In genomic region chr8:70774740-70775139, GRCm38 (mm10) we compare ENCODE assay signal across 10 mouse cellular contexts. TPM values are rescaled to one million over a fixed set of nuclear protein-coding genes. Genes with fewer than 3 reads are reported as not detected.
DNase-seq lines count a peak whose midpoint lies in the region; ATAC-seq and TF ChIP-seq lines count a peak whose summit lies in the region.
"Had no signal": no experiment of that assay in that cellular context is flagged by ENCODE, and none has a peak within 500 bp of the region (broad histone marks: within the 10 kb centered on the region; RNA-seq: fewer than 3 reads in every experiment).

No protein-coding gene starts in this region.

- peaks cover 39% of the 10 kb centered on the region for H3K4me1 ChIP-seq in cerebellum, adult 2 months (ENCODE audit: control insufficient read depth, insufficient read depth, low read length)
- peaks cover 29% of the 10 kb centered on the region for H3K4me1 ChIP-seq in liver, embryonic 11.5 days (replicated peaks; ENCODE audit: control insufficient read depth, insufficient read depth, low read length)
- peaks cover 55% of the 10 kb centered on the region for H3K4me1 ChIP-seq in hindbrain, embryonic 15.5 days (replicated peaks)
- peaks cover 38% of the 10 kb centered on the region for H3K4me1 ChIP-seq in neural tube, embryonic 14.5 days (ENCODE audit: control insufficient read depth, insufficient read depth, low read length)

- peaks cover 34% of the 10 kb centered on the region for H3K36me3 ChIP-seq in liver, embryonic 11.5 days (ENCODE audit: control insufficient read depth, insufficient read depth, low read length)
- H3K36me3 ChIP-seq in hindbrain, embryonic 15.5 days: peaks cover 26% of the 10 kb centered on the region
- peaks cover 41% of the 10 kb centered on the region for H3K36me3 ChIP-seq in neural tube, embryonic 14.5 days (ENCODE audit: control insufficient read depth, insufficient read depth, low read length)

- no peak for TF ChIP-seq CTCF in cerebellum, adult 2 months (IDR thresholded peaks at IDR 0.05; ENCODE audit: borderline replicate concordance, insufficient read depth, low read depth, low read length)

- no peak for ATAC-seq in liver, embryonic 11.5 days (replicated peaks; ENCODE audit: low FRiP score)
- ATAC-seq in hindbrain, embryonic 15.5 days (ENCODE audit: low FRiP score, low read depth): no peak
- no peak for ATAC-seq in neural tube, embryonic 14.5 days (ENCODE audit: low read depth)
- no peak for ATAC-seq in megakaryocyte progenitor cell, adult 5-6 weeks (replicated peaks; ENCODE audit: poor library complexity)

- peak overlapping the region; percentile 99 for H3K4me2 ChIP-seq in liver, embryonic 11.5 days
- H3K4me2 ChIP-seq in hindbrain, embryonic 15.5 days: 0 out of 2 replicates have a peak overlapping the region, but pooled peaks have one; percentile 34
- H3K4me2 ChIP-seq in neural tube, embryonic 14.5 days (ENCODE audit: low read depth, low read length): peak overlapping the region; percentile 88; the same call in 1 of the 2 replicates

- H3K4me3 ChIP-seq in cerebellum, adult 2 months (replicated peaks; ENCODE audit: insufficient read depth, low read depth, low read length): peak overlapping the region; percentile 74
- no peak overlapping the region for H3K4me3 ChIP-seq in liver, embryonic 11.5 days (ENCODE audit: low read depth, low read length)
- peak overlapping the region; percentile 82; the same call in 1 of the 2 replicates for H3K4me3 ChIP-seq in hindbrain, embryonic 15.5 days
- peak overlapping the region; percentile 82; the same call in 1 of the 2 replicates for H3K4me3 ChIP-seq in neural tube, embryonic 14.5 days (ENCODE audit: low read depth, low read length)

- 51% methylated on average over 18 of the region's 18 CpGs for WGBS in cerebellum, adult 2 months
- 94% methylated on average over 18 of the region's 18 CpGs for WGBS in liver, embryonic 11.5 days
- WGBS in hindbrain, embryonic 15.5 days: 91% methylated on average over 18 of the region's 18 CpGs
- 90% methylated on average over 18 of the region's 18 CpGs for WGBS in neural tube, embryonic 14.5 days

- no peak for DNase-seq in cerebellum, adult 2 months
- no peak for DNase-seq in cerebellum, postnatal 14 days
- DNase-seq in liver, embryonic 11.5 days (ENCODE audit: low spot score): no peak
- no peak for DNase-seq in liver
- no peak for DNase-seq in urinary bladder, adult 2 months (ENCODE audit: low spot score)
- DNase-seq: B cell, adult 2 months; thymus, postnatal 14 days had no signal

- H3K9ac ChIP-seq in liver, embryonic 11.5 days (ENCODE audit: low read depth, low read length): peak overlapping the region; percentile 99; the same call in 1 of the 2 replicates
- peak overlapping the region; percentile 95; the same call in 1 of the 2 replicates for H3K9ac ChIP-seq in hindbrain, embryonic 15.5 days
- H3K9ac ChIP-seq in neural tube, embryonic 14.5 days (replicated peaks; ENCODE audit: low read depth, low read length): peak overlapping the region; percentile 39; the same call in 1 of the 2 replicates

- peak overlapping the region; percentile 74 for H3K27ac ChIP-seq in cerebellum, adult 2 months (ENCODE audit: insufficient read depth, low read length)
- H3K27ac ChIP-seq in liver, embryonic 11.5 days (ENCODE audit: low read depth, low read length): no peak overlapping the region
- 0 out of 2 replicates have a peak overlapping the region, but pooled peaks have one; percentile 4 for H3K27ac ChIP-seq in hindbrain, embryonic 15.5 days (replicated peaks)
- H3K27ac ChIP-seq in neural tube, embryonic 14.5 days (ENCODE audit: low read depth, low read length): no peak overlapping the region

- no peaks in the 10 kb centered on the region for H3K9me3 ChIP-seq in liver, embryonic 11.5 days (ENCODE audit: control insufficient read depth, low read length)
- H3K9me3 ChIP-seq in hindbrain, embryonic 15.5 days: no peaks in the 10 kb centered on the region
- no peaks in the 10 kb centered on the region for H3K9me3 ChIP-seq in neural tube, embryonic 14.5 days (ENCODE audit: control insufficient read depth, low read length)

- no peak for TF ChIP-seq POLR2A in cerebellum, adult 2 months (IDR thresholded peaks at IDR 0.05; ENCODE audit: borderline replicate concordance, insufficient read depth, low read length)

- H3K27me3 ChIP-seq in cerebellum, adult 2 months (ENCODE audit: control insufficient read depth, insufficient read depth, low read length): no peaks in the 10 kb centered on the region
- no peaks in the 10 kb centered on the region for H3K27me3 ChIP-seq in liver, embryonic 11.5 days (replicated peaks; ENCODE audit: control insufficient read depth, insufficient read depth, low read length)
- no peaks in the 10 kb centered on the region for H3K27me3 ChIP-seq in hindbrain, embryonic 15.5 days
- no peaks in the 10 kb centered on the region for H3K27me3 ChIP-seq in neural tube, embryonic 14.5 days (ENCODE audit: control insufficient read depth, insufficient read depth, low read length)

RNA-seq across cellular contexts. Expression of gene Pik3r2, which starts 1.8 kb away (rescaled TPM):
- polyA plus RNA-seq in cerebellum, adult 2 months (2012; rRNA removed): 150 and 158 TPM in 2 replicates
- polyA plus RNA-seq in liver, embryonic 11.5 days (2014; fragmentation: Nextera tagmentation; extraction: Ambion mirVana): 41.5 and 44.6 TPM in 2 replicates
- polyA plus RNA-seq in hindbrain, embryonic 15.5 days (2015; fragmentation: Nextera tagmentation; extraction: Ambion mirVana): 104 and 113 TPM in 2 replicates
- 72.2 and 75.6 TPM in 2 replicates for polyA plus RNA-seq in neural tube, embryonic 14.5 days (2014; fragmentation: Nextera tagmentation; extraction: Ambion mirVana)
- 5.7 and 6.0 TPM in 2 replicates for total RNA-seq in megakaryocyte progenitor cell, adult 5-6 weeks (2015)
- total RNA-seq in megakaryocyte progenitor cell, adult 5-6 weeks (2017): 18.1 and 18.5 TPM in 2 replicates
- 57.3 and 66.0 TPM in 2 replicates for polyA plus RNA-seq in urinary bladder, adult 2 months (2012; rRNA removed)

RNA-seq across cellular contexts. Expression of gene Mpv17l2, which starts 14.0 kb away (rescaled TPM):
- polyA plus RNA-seq in cerebellum, adult 2 months (2012; rRNA removed): 81.1 and 83.4 TPM in 2 replicates
- 67.7 and 76.4 TPM in 2 replicates for polyA plus RNA-seq in liver, embryonic 11.5 days (2014; fragmentation: Nextera tagmentation; extraction: Ambion mirVana)
- 40.4 and 44.9 TPM in 2 replicates for polyA plus RNA-seq in hindbrain, embryonic 15.5 days (2015; fragmentation: Nextera tagmentation; extraction: Ambion mirVana)
- 36.5 and 41.2 TPM in 2 replicates for polyA plus RNA-seq in neural tube, embryonic 14.5 days (2014; fragmentation: Nextera tagmentation; extraction: Ambion mirVana)
- 37.4 and 41.4 TPM in 2 replicates for total RNA-seq in megakaryocyte progenitor cell, adult 5-6 weeks (2015)
- 10.2 and 10.4 TPM in 2 replicates for total RNA-seq in megakaryocyte progenitor cell, adult 5-6 weeks (2017)
- 38.2 and 41.9 TPM in 2 replicates for polyA plus RNA-seq in urinary bladder, adult 2 months (2012; rRNA removed)

RNA-seq across cellular contexts. Expression of gene Rab3a, which starts 20.3 kb away (rescaled TPM):
- polyA plus RNA-seq in cerebellum, adult 2 months (2012; rRNA removed): 1,156 and 1,176 TPM in 2 replicates
- 6.3 and 6.9 TPM in 2 replicates for polyA plus RNA-seq in liver, embryonic 11.5 days (2014; fragmentation: Nextera tagmentation; extraction: Ambion mirVana)
- polyA plus RNA-seq in hindbrain, embryonic 15.5 days (2015; fragmentation: Nextera tagmentation; extraction: Ambion mirVana): 503 and 561 TPM in 2 replicates
- 570 and 690 TPM in 2 replicates for polyA plus RNA-seq in neural tube, embryonic 14.5 days (2014; fragmentation: Nextera tagmentation; extraction: Ambion mirVana)
- 2.6 and 3.6 TPM in 2 replicates for total RNA-seq in megakaryocyte progenitor cell, adult 5-6 weeks (2015)
- 2.1 and 6.6 TPM in 2 replicates for total RNA-seq in megakaryocyte progenitor cell, adult 5-6 weeks (2017)
- 34.1 and 35.3 TPM in 2 replicates for polyA plus RNA-seq in urinary bladder, adult 2 months (2012; rRNA removed)

RNA-seq across cellular contexts. Expression of gene Mast3, which starts 30.1 kb away (rescaled TPM):
- polyA plus RNA-seq in cerebellum, adult 2 months (2012; rRNA removed): 69.5 and 70.4 TPM in 2 replicates
- polyA plus RNA-seq in liver, embryonic 11.5 days (2014; fragmentation: Nextera tagmentation; extraction: Ambion mirVana): 18.2 and 19.3 TPM in 2 replicates
- 21.2 and 25.1 TPM in 2 replicates for polyA plus RNA-seq in hindbrain, embryonic 15.5 days (2015; fragmentation: Nextera tagmentation; extraction: Ambion mirVana)
- polyA plus RNA-seq in neural tube, embryonic 14.5 days (2014; fragmentation: Nextera tagmentation; extraction: Ambion mirVana): 20.2 and 23.4 TPM in 2 replicates
- 48.7 and 50.0 TPM in 2 replicates for total RNA-seq in megakaryocyte progenitor cell, adult 5-6 weeks (2015)
- total RNA-seq in megakaryocyte progenitor cell, adult 5-6 weeks (2017): 13.9 and 16.7 TPM in 2 replicates
- polyA plus RNA-seq in urinary bladder, adult 2 months (2012; rRNA removed): 19.5 and 19.7 TPM in 2 replicates

RNA-seq across cellular contexts. Expression of gene Il12rb1, which starts 33.5 kb away (rescaled TPM):
- polyA plus RNA-seq in cerebellum, adult 2 months (2012; rRNA removed): 1.8 and 1.9 TPM in 2 replicates
- polyA plus RNA-seq in liver, embryonic 11.5 days (2014; fragmentation: Nextera tagmentation; extraction: Ambion mirVana): 0.10 and 0.25 TPM in 2 replicates
- polyA plus RNA-seq in hindbrain, embryonic 15.5 days (2015; fragmentation: Nextera tagmentation; extraction: Ambion mirVana): 0.14 TPM in 1 of 2 replicates, not detected in the other
- not detected in 2 replicates for polyA plus RNA-seq in neural tube, embryonic 14.5 days (2014; fragmentation: Nextera tagmentation; extraction: Ambion mirVana)
- 0.07 and 0.64 TPM in 2 replicates for total RNA-seq in megakaryocyte progenitor cell, adult 5-6 weeks (2015)
- total RNA-seq in megakaryocyte progenitor cell, adult 5-6 weeks (2017): 1.0 and 1.7 TPM in 2 replicates
- 0.58 and 0.94 TPM in 2 replicates for polyA plus RNA-seq in urinary bladder, adult 2 months (2012; rRNA removed)

Comparison
In these comparisons a context has a peak if more than half of its experiments do, and no peak if none do; other contexts are left out.
1. H3K27ac ChIP-seq: peak in cerebellum, adult 2 months (single experiment) and hindbrain, embryonic 15.5 days (single experiment); none in liver, embryonic 11.5 days (single experiment) and neural tube, embryonic 14.5 days (single experiment).
2. H3K4me2 ChIP-seq: peak in every context shown above with its lines; median percentile 99 in liver, embryonic 11.5 days; 88 in neural tube, embryonic 14.5 days; 34 in hindbrain, embryonic 15.5 days.
3. H3K9ac ChIP-seq: peak in every context shown above with its lines; median percentile 99 in liver, embryonic 11.5 days; 95 in hindbrain, embryonic 15.5 days; 39 in neural tube, embryonic 14.5 days.
4. RNA of gene Rab3a, which starts 20.3 kb away (polyA plus RNA-seq): 1,156 to 1,176 TPM in cerebellum, adult 2 months, 570 to 690 TPM in neural tube, embryonic 14.5 days and 503 to 561 TPM in hindbrain, embryonic 15.5 days; 34.1 to 35.3 TPM in urinary bladder, adult 2 months and 6.3 to 6.9 TPM in liver, embryonic 11.5 days; every median in the first group is over 10 times any median in the second.